Comparison of ENCODE assay signal across 8 mouse cellular contexts in the genomic region with DNA sequence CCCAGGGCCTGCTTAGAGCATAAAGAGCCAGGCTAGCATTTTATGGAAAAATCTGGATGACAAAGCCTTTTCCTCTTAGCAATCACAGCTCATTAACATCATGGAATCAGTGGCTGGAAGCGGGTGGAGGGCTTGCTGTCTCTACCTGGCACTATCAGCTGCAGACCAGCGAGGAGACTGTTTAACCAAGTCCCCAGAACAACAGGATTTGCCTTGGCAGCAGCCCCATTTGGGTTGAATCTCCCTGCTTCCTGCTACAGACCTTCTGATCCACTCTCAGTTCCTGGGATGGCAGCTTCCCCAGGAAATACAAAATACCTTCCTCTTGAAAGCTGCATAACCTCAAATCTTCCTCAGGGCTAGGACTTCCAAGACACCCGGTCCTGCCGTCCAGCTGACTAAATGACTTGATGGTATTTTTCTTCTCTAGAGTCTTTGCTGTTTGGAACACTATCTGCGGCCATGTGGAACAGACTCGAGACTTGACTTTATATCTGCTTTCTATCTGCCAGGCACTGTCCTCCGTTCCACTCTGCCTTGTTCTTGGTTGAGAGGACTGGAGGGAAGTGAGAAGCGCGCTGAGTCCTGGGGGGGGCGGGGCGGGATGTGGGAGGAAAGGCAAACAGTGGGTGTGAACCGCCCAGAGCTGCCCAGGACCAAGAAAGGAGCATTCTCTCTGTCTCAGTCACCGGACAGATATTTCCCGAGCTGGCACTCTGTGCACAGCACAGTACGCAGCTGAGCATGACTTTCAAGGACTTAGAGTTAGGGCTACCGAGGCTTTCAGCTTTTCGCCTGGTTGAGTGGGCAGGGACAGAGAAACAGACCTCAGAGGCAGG. TPM values are rescaled to one million over a fixed set of nuclear protein-coding genes. Genes with fewer than 3 reads are reported as not detected.
DNase-seq lines count a peak whose midpoint lies in the region; ATAC-seq and TF ChIP-seq lines count a peak whose summit lies in the region.

No protein-coding gene starts in this region.

- no peaks in the 10 kb centered on the region for H3K9me3 ChIP-seq in intestine, embryonic 16.5 days (ENCODE audit: control insufficient read depth, low read length)
- no peaks in the 10 kb centered on the region for H3K9me3 ChIP-seq in lung, embryonic 14.5 days (ENCODE audit: low read depth, low read length)
- H3K9me3 ChIP-seq in neural tube, embryonic 14.5 days (ENCODE audit: control insufficient read depth, low read length) = no peaks in the 10 kb centered on the region

- H3K36me3 ChIP-seq in intestine, embryonic 16.5 days (ENCODE audit: control insufficient read depth, insufficient read depth, low read length) = no peaks in the 10 kb centered on the region
- no peaks in the 10 kb centered on the region for H3K36me3 ChIP-seq in lung, embryonic 14.5 days (ENCODE audit: insufficient read depth)
- H3K36me3 ChIP-seq in neural tube, embryonic 14.5 days (ENCODE audit: control insufficient read depth, insufficient read depth, low read length) = no peaks in the 10 kb centered on the region

- H3K27ac ChIP-seq in intestine, embryonic 16.5 days (ENCODE audit: low read length) = peak overlapping the region; percentile 78
- H3K27ac ChIP-seq in lung, embryonic 14.5 days (ENCODE audit: low read depth) = peak overlapping the region; percentile 59
- H3K27ac ChIP-seq in neural tube, embryonic 14.5 days (ENCODE audit: low read depth, low read length) = peak overlapping the region; percentile 71

- intact Hi-C loops in left cerebral cortex, postnatal 36 days (cut with DNase I) = no loop called here
- intact Hi-C loops in gastrocnemius, postnatal 36 days (cut with DNase I) = no loop called here

- H3K27me3 ChIP-seq in intestine, embryonic 16.5 days (replicated peaks; ENCODE audit: control insufficient read depth, insufficient read depth, low read length) = no peaks in the 10 kb centered on the region
- H3K27me3 ChIP-seq in lung, embryonic 14.5 days (ENCODE audit: insufficient read depth, low read length) = no peaks in the 10 kb centered on the region
- H3K27me3 ChIP-seq in neural tube, embryonic 14.5 days (ENCODE audit: control insufficient read depth, insufficient read depth, low read length) = no peaks in the 10 kb centered on the region

- 9% methylated on average over 13 of the region's 17 CpGs for WGBS in intestine, embryonic 16.5 days
- 5% methylated on average over 14 of the region's 17 CpGs for WGBS in lung, embryonic 14.5 days
- 7% methylated on average over 13 of the region's 17 CpGs for WGBS in neural tube, embryonic 14.5 days

- no peak for TF ChIP-seq CTCF in lung, embryonic 14.5 days (IDR thresholded peaks at IDR 0.05; ENCODE audit: low read depth)

- peak; percentile 73 for ATAC-seq in intestine, embryonic 16.5 days
- ATAC-seq in lung, embryonic 14.5 days (ENCODE audit: insufficient read depth) = peak; percentile 71
- peak; percentile 48; the same call in 1 of the 2 replicates for ATAC-seq in neural tube, embryonic 14.5 days (ENCODE audit: low read depth)

- H3K4me2 ChIP-seq in intestine, embryonic 16.5 days (ENCODE audit: low read depth, low read length) = peak overlapping the region; percentile 42
- H3K4me2 ChIP-seq in lung, embryonic 14.5 days = peak overlapping the region; percentile 56
- H3K4me2 ChIP-seq in neural tube, embryonic 14.5 days (ENCODE audit: low read depth, low read length) = peak overlapping the region; percentile 24; the same call in 1 of the 2 replicates

- 0 out of 2 replicates have a peak overlapping the region, but pooled peaks have one; percentile 1 for H3K4me3 ChIP-seq in intestine, embryonic 16.5 days (ENCODE audit: low read length)
- H3K4me3 ChIP-seq in lung, embryonic 14.5 days (ENCODE audit: low read depth, low read length) = no peak overlapping the region
- H3K4me3 ChIP-seq in neural tube, embryonic 14.5 days (ENCODE audit: low read depth, low read length) = no peak overlapping the region

- H3K4me1 ChIP-seq in intestine, embryonic 16.5 days (ENCODE audit: control insufficient read depth, insufficient read depth, low read length) = peaks cover 24% of the 10 kb centered on the region
- H3K4me1 ChIP-seq in lung, embryonic 14.5 days (ENCODE audit: insufficient read depth) = peaks cover 27% of the 10 kb centered on the region
- H3K4me1 ChIP-seq in neural tube, embryonic 14.5 days (ENCODE audit: control insufficient read depth, insufficient read depth, low read length) = peaks cover 42% of the 10 kb centered on the region

- peak overlapping the region; percentile 38 for H3K9ac ChIP-seq in intestine, embryonic 16.5 days (ENCODE audit: low read depth, low read length)
- H3K9ac ChIP-seq in lung, embryonic 14.5 days = peak overlapping the region; percentile 44
- peak overlapping the region; percentile 5; the same call in 1 of the 2 replicates for H3K9ac ChIP-seq in neural tube, embryonic 14.5 days (replicated peaks; ENCODE audit: low read depth, low read length)

- DNase-seq in left cerebral cortex, postnatal 36 days (ENCODE audit: low spot score in 2 of 2) = peak; percentile 38 to 39
- DNase-seq in left cerebral cortex, adult 11 months (ENCODE audit: low spot score) = no peak
- peak; percentile 52 for DNase-seq in cerebellum, postnatal 36 days
- peak; percentile 44 to 53 for DNase-seq in gastrocnemius, postnatal 36 days
- peak; percentile 65 for DNase-seq in lung, embryonic 14.5 days
- no peak for DNase-seq in c-Kit-positive CD71-positive TER-119-positive erythroid progenitor cells, embryonic 14.5 days (ENCODE audit: low spot score)

RNA-seq across cellular contexts. Expression of gene Calm2, which starts 12.4 kb away (rescaled TPM):
- total RNA-seq in left cerebral cortex, postnatal 36 days (2021) = 1,000 to 10,000 TPM; 2,128 to 2,274 TPM
- 100 to 1,000 TPM; 131 to 155 TPM for total RNA-seq in gastrocnemius, postnatal 36 days (2021)
- 1,041 and 1,116 TPM in 2 replicates for polyA plus RNA-seq in intestine, embryonic 16.5 days (2015; fragmentation: Nextera tagmentation; extraction: Ambion mirVana)
- polyA plus RNA-seq in lung, embryonic 14.5 days (2014; fragmentation: Nextera tagmentation; extraction: Ambion mirVana) = 944 and 965 TPM in 2 replicates
- polyA plus RNA-seq in neural tube, embryonic 14.5 days (2014; fragmentation: Nextera tagmentation; extraction: Ambion mirVana) = 3,412 and 3,701 TPM in 2 replicates

RNA-seq across cellular contexts. Expression of gene Stpg4, which starts 31.6 kb away (rescaled TPM):
- not detected for total RNA-seq in left cerebral cortex, postnatal 36 days (2021)
- not detected for total RNA-seq in gastrocnemius, postnatal 36 days (2021)
- polyA plus RNA-seq in intestine, embryonic 16.5 days (2015; fragmentation: Nextera tagmentation; extraction: Ambion mirVana) = not detected in 2 replicates
- not detected in 2 replicates for polyA plus RNA-seq in lung, embryonic 14.5 days (2014; fragmentation: Nextera tagmentation; extraction: Ambion mirVana)
- polyA plus RNA-seq in neural tube, embryonic 14.5 days (2014; fragmentation: Nextera tagmentation; extraction: Ambion mirVana) = not detected in 2 replicates

Comparison
In these comparisons a context has a peak if more than half of its experiments do, and no peak if none do; other contexts are left out.
1. DNase-seq: peak in left cerebral cortex, postnatal 36 days (2 of 2), cerebellum, postnatal 36 days (2 of 2), gastrocnemius, postnatal 36 days (2 of 2) and lung, embryonic 14.5 days (single experiment); none in left cerebral cortex, adult 11 months (single experiment) and c-Kit-positive CD71-positive TER-119-positive erythroid progenitor cells, embryonic 14.5 days (single experiment).
2. Peak in every context shown above with its lines, with median percentiles within 50 percentile points of each other: ATAC-seq, H3K27ac ChIP-seq, H3K4me2 ChIP-seq and H3K9ac ChIP-seq.